24 mouse cellular contexts compared by ENCODE assay signal in genomic region chr6:53611451-53611945, GRCm38 (mm10).
A peak's percentile ranks its signal among the peaks of the same experiment; 100 is the strongest.
DNase-seq lines count a peak whose midpoint lies in the region; TF ChIP-seq lines count a peak whose summit lies in the region.
"Had no signal": no experiment of that assay in that cellular context is flagged by ENCODE, and none has a peak within 500 bp of the region (broad histone marks: within the 10 kb centered on the region; RNA-seq: fewer than 3 reads in every experiment).

No protein-coding gene starts in this region.

- H3K4me2 ChIP-seq in myocyte (ENCODE audit: low read depth): peak overlapping the region; percentile 49
- H3K4me2 ChIP-seq: heart, embryonic 12.5 days; hindbrain, embryonic 14.5 days; kidney, embryonic 15.5 days; lung, embryonic 15.5 days; midbrain, embryonic 11.5 days; neural tube, embryonic 15.5 days had no signal

- H3K79me2 ChIP-seq in myocyte (ENCODE audit: control insufficient read depth, insufficient read depth): no peaks in the 10 kb centered on the region

- TF ChIP-seq POLR2A in myocyte (IDR thresholded peaks at IDR 0.05; ENCODE audit: insufficient read length, low read depth): no peak

- no peak overlapping the region for H3K4me3 ChIP-seq in myocyte
- H3K4me3 ChIP-seq: embryonic facial prominence, embryonic 12.5 days; forebrain, embryonic 10.5 days; heart, adult 2 months; heart, embryonic 12.5 days; kidney, embryonic 15.5 days; lung, embryonic 15.5 days; neural tube, embryonic 15.5 days had no signal

- intact Hi-C loops in heart, postnatal 14 days (cut with DNase I): no loop called here

- H3ac ChIP-seq in myocyte (ENCODE audit: control insufficient read depth, insufficient read length): no peak overlapping the region

- DNase-seq in heart, adult 11 months: peak; percentile 85
- no peak for DNase-seq in heart, postnatal 14 days
- peak; percentile 10 for DNase-seq in cerebellum, adult 9-10 months
- peak; percentile 76 for DNase-seq in fibroblast of lung, adult 2 months (ENCODE audit: low read depth)
- no peak for DNase-seq in lung, adult 18-20 months
- DNase-seq in urinary bladder, adult 2 months (ENCODE audit: low spot score): no peak
- DNase-seq: adrenal gland, postnatal 25 days; gastrocnemius, adult 2 months; gastrocnemius, postnatal 36 days; heart, adult 2 months; kidney, adult 11 months; kidney, postnatal 25 days; retina, postnatal 1 day; right cerebral cortex, postnatal 25 days; thymus, postnatal 14 days had no signal

- H3K36me3 ChIP-seq in myocyte (ENCODE audit: control insufficient read depth, insufficient read depth): no peaks in the 10 kb centered on the region
- H3K36me3 ChIP-seq: lung, embryonic 15.5 days; neural tube, embryonic 15.5 days had no signal

- no peaks in the 10 kb centered on the region for H3K27me3 ChIP-seq in myocyte (ENCODE audit: control insufficient read depth, insufficient read depth, insufficient read length)
- H3K27me3 ChIP-seq: embryonic facial prominence, embryonic 12.5 days; heart, embryonic 12.5 days; lung, embryonic 15.5 days; neural tube, embryonic 15.5 days had no signal

TF ChIP-seq in myocyte, 11 proteins besides CTCF, POLR2A, EP300 and RAD21:
- TF ChIP-seq TCF12 (IDR thresholded peaks at IDR 0.05; ENCODE audit: insufficient read depth, poor library complexity, severe bottlenecking) (no peak), REST (IDR thresholded peaks at IDR 0.05; ENCODE audit: insufficient read depth, insufficient read length) (no peak), MYOG (IDR thresholded peaks at IDR 0.05; ENCODE audit: control insufficient read depth in 1 of 3, insufficient read depth in 1 of 3, insufficient read length in 2 of 3, low read depth in 2 of 3) (no peak), CEBPB (IDR thresholded peaks at IDR 0.05; ENCODE audit: insufficient read depth, poor library complexity, severe bottlenecking) (no peak), E2F4 (IDR thresholded peaks at IDR 0.05; ENCODE audit: insufficient read depth) (no peak), MYOD1 (IDR thresholded peaks at IDR 0.05; ENCODE audit: control insufficient read depth in 1 of 3, insufficient read length in 2 of 3, low read depth in 2 of 3) (no peak), POLR2AphosphoS2 (IDR thresholded peaks at IDR 0.05; ENCODE audit: insufficient read length, low read depth) (no peak), TCF3 (IDR thresholded peaks at IDR 0.05; ENCODE audit: insufficient read length, low read depth) (no peak), USF1 (IDR thresholded peaks at IDR 0.05; ENCODE audit: low read depth) (no peak), SRF (IDR thresholded peaks at IDR 0.05; ENCODE audit: control insufficient read depth, insufficient read length, low read depth) (no peak), MAX (IDR thresholded peaks at IDR 0.05; ENCODE audit: low read depth) (no peak)

Comparison
In these comparisons a context has a peak if more than half of its experiments do, and no peak if none do; other contexts are left out.
1. DNase-seq: peak in heart, adult 11 months (single experiment), cerebellum, adult 9-10 months (single experiment) and fibroblast of lung, adult 2 months (single experiment); none in heart, postnatal 14 days (0 of 2), lung, adult 18-20 months (0 of 2) and urinary bladder, adult 2 months (single experiment).